Mouse (Mus musculus) spleen, postnatal 14 days (tissue): ENCODE data around the gene Slc9a3r2.

Experiments used
- DNase-seq, 2 experiments: peaks; one replicate each; pipeline ENCODE4 v3.0.0; 2021 to 2022; ENCODE audit warnings: low spot score in 2 of 2

Gene Slc9a3r2

DNA sequence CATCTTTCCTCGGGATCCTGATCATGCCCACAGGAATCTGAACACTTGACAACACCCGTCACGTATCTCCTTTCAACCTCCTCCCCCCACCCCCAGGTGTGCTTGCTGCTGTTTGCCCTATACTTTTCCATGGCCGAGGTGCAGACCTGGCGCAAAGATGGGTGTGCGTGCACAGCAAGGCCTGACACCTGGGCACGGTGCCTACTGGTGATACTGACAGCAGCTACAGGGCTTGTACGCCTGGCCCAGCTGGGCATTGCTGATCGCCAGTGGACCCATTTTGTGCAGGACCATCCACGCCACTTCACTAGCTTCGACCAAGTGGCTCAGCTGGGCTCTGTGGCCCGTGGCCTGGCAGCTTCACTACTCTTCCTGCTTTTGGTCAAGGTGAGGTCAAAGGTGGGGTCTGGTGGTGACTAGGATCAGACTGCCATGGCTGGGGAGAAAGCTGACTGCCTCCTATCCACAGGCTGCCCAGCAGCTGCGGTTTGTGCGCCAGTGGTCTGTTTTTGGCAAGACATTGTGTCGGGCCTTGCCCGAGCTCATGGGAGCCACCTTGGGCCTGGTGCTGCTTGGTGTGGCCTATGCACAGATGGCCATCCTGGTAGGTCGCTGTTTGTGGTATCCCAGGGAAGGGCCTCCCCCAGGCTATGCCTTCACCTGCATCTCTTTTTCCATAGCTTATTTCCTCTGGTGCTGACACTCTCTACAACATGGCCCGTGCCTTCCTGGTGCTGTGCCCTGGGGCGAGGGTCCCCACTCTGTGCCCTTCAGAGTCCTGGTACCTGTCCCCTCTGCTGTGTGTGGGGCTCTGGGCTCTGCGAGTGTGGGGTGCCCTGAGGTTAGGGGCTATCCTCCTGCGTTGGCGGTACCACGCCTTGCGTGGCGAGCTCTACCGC is 55.9 kb downstream of the Slc9a3r2 start:
- no peak for DNase-seq

DNA sequence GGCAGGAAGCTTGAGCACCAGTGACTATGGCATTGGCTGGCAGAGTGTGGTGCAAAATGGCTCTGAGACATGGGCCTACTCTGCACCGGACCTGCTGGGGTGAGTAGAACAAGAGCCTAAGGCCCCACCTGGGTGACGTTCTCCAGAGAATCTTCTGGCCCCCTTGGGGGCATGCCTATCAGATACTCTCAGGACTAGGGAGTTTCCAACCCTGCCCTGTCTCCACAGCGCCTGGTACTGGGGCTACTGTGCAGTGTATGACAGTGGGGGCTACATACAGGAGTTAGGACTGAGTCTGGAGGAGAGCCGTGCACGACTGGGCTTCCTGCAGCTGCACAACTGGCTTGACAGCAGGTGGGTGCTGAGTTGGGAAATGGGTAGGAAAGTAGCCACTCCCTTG is 56.9 kb downstream of the Slc9a3r2 start:
- no peak for DNase-seq

DNA sequence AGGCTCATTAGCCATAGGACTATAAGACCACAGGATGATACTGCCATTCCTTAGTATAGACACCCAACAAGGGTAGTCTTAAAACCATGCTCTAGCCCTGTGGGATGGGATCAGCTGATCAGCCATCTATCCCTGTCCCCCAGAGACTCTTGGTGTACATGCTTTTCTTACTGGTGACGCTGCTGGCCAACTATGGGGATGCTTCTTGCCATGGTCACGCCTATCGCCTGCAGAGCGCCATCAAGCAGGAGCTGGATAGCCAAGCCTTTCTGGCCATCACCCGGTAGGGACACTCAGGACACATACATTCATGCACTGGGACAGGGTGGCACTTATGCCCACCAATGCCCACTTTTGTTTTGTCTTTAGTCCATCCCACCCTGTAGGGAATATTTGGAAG is 58.4 kb downstream of the Slc9a3r2 start:
- DNase-seq = no peak

DNA sequence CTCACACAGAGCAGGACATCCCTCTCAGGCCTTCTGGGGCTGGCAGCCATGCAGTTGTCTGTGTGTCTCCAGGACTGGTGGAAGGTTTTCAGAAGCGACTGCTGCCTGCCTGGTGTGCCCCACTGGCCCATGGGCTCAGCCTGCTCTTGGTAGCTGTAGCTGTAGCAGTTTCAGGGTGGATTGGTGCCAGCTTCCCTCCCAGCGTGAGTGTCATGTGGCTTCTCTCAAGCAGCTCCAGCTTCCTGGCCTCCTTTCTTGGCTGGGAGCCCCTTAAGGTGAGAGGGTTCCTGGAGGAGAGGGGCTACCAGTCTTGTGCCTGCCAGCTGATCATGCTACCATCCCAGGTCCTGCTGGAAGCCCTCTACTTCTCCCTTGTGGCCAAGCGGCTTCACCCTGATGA is 59.2 kb downstream of the Slc9a3r2 start:
- DNase-seq = no peak
